In the genomic region with DNA sequence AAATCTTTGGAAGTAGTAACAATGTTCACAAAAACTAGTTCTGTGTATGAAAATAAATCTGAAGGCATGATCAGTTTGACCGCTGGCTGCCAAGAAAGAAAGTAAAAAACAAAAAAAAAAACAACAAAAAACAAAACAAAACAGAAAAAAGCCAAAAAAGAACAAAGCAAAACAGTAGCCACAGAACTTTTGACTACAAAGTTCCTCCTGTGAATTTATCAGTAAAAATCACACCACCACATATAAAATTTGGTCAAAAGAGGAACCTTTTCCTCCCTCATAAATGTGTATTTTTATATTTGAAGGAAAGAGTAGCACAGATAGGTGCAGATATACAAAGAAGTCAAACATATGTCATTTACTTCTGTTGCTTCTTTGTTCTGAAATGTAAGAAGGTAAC, we compare ENCODE assay signal across 25 mouse cellular contexts.
"Had no signal": no experiment of that assay in that cellular context is flagged by ENCODE, and none has a peak within 500 bp of the region (broad histone marks: within the 10 kb centered on the region; RNA-seq: fewer than 3 reads in every experiment).

No protein-coding gene starts in this region.

- H3K9me3 ChIP-seq: heart, embryonic 10.5 days; heart, embryonic 12.5 days; heart, embryonic 13.5 days; heart, embryonic 15.5 days; hindbrain, embryonic 10.5 days; hindbrain, embryonic 12.5 days; hindbrain, embryonic 13.5 days; hindbrain, embryonic 15.5 days; intestine, embryonic 15.5 days; kidney, embryonic 15.5 days had no signal

- H3K27ac ChIP-seq: heart, embryonic 10.5 days; heart, embryonic 13.5 days; heart, embryonic 15.5 days; hindbrain, embryonic 10.5 days; hindbrain, embryonic 12.5 days; hindbrain, embryonic 13.5 days; hindbrain, embryonic 14.5 days; hindbrain, embryonic 15.5 days; hindbrain, postnatal 0 days; intestine, embryonic 15.5 days; kidney, postnatal 0 days; layer of hippocampus, adult 2 months; left cerebral cortex, adult 2 months had no signal

- H3K4me3 ChIP-seq: heart, embryonic 10.5 days; heart, embryonic 12.5 days; heart, embryonic 13.5 days; heart, embryonic 15.5 days; hindbrain, embryonic 10.5 days; hindbrain, embryonic 12.5 days; hindbrain, embryonic 13.5 days; hindbrain, embryonic 15.5 days; intestine, embryonic 15.5 days; kidney, embryonic 15.5 days; layer of hippocampus, adult 2 months; left cerebral cortex, adult 2 months had no signal

- H3K27me3 ChIP-seq: heart, embryonic 12.5 days; heart, embryonic 13.5 days; heart, embryonic 15.5 days; hindbrain, embryonic 12.5 days; hindbrain, embryonic 13.5 days; hindbrain, embryonic 15.5 days; intestine, embryonic 15.5 days; kidney, embryonic 15.5 days had no signal

- H3K9ac ChIP-seq: heart, embryonic 12.5 days; heart, embryonic 13.5 days; heart, embryonic 15.5 days; hindbrain, embryonic 12.5 days; hindbrain, embryonic 13.5 days; hindbrain, embryonic 14.5 days; hindbrain, embryonic 15.5 days; intestine, embryonic 15.5 days; kidney, embryonic 15.5 days had no signal

- H3K36me3 ChIP-seq: intestine, embryonic 15.5 days had no signal

- DNase-seq: heart, postnatal 10 days; heart, postnatal 14 days; heart, postnatal 36 days; heart, postnatal 4 days; kidney, adult 11 months; kidney, adult 18-20 months; kidney, postnatal 10 days; kidney, postnatal 25 days; layer of hippocampus, adult 9-11 months; layer of hippocampus, postnatal 36 days had no signal

- H3K4me1 ChIP-seq: heart, embryonic 15.5 days; hindbrain, embryonic 10.5 days; hindbrain, embryonic 12.5 days; hindbrain, embryonic 13.5 days; hindbrain, embryonic 15.5 days; intestine, embryonic 15.5 days had no signal
